Mouse (Mus musculus) adrenal gland, adult 10 weeks (tissue): ENCODE data around the gene Gm4303. TPM values are rescaled to one million over a fixed set of nuclear protein-coding genes. Genes with fewer than 3 reads are reported as not detected.

Experiments
- polyA plus RNA-seq: library from polyadenylated mRNA; stranded (reverse); fragments of 350-450 nt; fragmentation: Illumina TruSeq; extraction: RNeasy Lipid Tissue Mini Kit (QIAGEN cat#74804); gene quantifications from one replicate; pipeline ENCODE4 v1.2.3, GENCODE M21; 2014; ENCODE audit warnings: low read depth, low replicate concordance

The Gm4303 gene
- polyA plus RNA-seq: not detected

DNA sequence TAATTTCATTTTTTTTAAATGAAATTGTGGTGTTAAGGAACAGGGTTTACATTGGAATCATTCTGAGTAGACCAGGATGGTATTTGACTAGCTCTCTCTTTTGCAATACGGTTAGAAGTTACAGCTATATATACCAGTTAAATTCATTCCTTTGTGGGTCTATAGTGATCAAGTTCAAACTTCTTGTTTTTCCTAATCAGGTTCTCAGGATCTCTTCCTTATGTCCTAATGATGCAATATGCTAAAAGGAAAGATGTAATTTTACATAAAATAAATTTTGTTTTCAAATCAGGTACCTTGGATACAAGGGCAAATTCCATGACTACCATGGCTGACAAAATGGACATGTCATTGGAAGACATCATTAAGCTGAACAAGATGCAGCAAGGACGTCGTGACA, at the start of gene Gm4303:
TSS of gene Gm4303 (plus strand) at position 301 of the 400 bp plus-strand sequence.

DNA sequence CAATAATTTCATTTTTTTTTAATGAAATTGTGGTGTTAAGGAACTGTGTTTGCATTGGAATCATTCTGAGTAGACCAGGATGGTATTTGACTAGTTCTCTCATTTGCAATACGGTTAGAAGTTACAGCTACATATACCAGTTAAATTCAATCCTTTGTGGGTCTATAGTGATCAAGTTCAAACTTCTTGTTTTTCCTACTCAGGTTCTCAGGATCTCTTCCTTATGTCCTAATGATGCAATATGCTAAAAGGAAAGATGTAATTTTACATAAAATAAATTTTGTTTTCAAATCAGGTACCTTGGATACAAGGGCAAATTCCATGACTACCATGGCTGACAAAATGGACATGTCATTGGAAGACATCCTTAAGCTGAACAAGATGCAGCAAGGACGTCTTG, 10.4 kb upstream of the Gm4303 start, which contains the start of gene Gm4301:
TSS of gene Gm4301 (plus strand) at position 301 of the 400 bp plus-strand sequence.

DNA sequence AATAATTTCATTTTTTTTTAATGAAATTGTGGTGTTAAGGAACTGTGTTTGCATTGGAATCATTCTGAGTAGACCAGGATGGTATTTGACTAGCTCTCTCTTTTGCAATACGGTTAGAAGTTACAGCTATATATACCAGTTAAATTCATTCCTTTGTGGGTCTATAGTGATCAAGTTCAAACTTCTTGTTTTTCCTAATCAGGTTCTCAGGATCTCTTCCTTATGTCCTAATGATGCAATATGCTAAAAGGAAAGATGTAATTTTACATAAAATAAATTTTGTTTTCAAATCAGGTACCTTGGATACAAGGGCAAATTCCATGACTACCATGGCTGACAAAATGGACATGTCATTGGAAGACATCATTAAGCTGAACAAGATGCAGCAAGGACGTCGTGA, 5.2 kb upstream of the Gm4303 start, which contains the start of gene Gm4302:
TSS of gene Gm4302 (plus strand) at position 301 of the 400 bp plus-strand sequence.

DNA sequence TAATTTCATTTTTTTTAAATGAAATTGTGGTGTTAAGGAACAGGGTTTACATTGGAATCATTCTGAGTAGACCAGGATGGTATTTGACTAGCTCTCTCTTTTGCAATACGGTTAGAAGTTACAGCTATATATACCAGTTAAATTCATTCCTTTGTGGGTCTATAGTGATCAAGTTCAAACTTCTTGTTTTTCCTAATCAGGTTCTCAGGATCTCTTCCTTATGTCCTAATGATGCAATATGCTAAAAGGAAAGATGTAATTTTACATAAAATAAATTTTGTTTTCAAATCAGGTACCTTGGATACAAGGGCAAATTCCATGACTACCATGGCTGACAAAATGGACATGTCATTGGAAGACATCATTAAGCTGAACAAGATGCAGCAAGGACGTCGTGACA, 5.0 kb downstream of the Gm4303 start, which contains the start of gene Gm4305:
TSS of gene Gm4305 (plus strand) at position 301 of the 400 bp plus-strand sequence.

DNA sequence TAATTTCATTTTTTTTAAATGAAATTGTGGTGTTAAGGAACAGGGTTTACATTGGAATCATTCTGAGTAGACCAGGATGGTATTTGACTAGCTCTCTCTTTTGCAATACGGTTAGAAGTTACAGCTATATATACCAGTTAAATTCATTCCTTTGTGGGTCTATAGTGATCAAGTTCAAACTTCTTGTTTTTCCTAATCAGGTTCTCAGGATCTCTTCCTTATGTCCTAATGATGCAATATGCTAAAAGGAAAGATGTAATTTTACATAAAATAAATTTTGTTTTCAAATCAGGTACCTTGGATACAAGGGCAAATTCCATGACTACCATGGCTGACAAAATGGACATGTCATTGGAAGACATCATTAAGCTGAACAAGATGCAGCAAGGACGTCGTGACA, 15.3 kb downstream of the Gm4303 start, which contains the start of gene Gm4307:
TSS of gene Gm4307 (plus strand) at position 301 of the 400 bp plus-strand sequence.

DNA sequence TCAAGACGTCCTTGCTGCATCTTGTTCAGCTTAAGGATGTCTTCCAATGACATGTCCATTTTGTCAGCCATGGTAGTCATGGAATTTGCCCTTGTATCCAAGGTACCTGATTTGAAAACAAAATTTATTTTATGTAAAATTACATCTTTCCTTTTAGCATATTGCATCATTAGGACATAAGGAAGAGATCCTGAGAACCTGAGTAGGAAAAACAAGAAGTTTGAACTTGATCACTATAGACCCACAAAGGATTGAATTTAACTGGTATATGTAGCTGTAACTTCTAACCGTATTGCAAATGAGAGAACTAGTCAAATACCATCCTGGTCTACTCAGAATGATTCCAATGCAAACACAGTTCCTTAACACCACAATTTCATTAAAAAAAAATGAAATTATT, 36.7 kb downstream of the Gm4303 start, which contains the start of gene Gm4312:
TSS of gene Gm4312 (minus strand) at position 101 of the 400 bp plus-strand sequence.

Other genes with a start within 250 kb of the Gm4303 start
- gene Gm4301, start 10.3 kb upstream of the Gm4303 start, polyA plus RNA-seq: not detected
- gene Gm4302, start 5.1 kb upstream of the Gm4303 start, polyA plus RNA-seq: not detected
- gene Gm4305, start 5.1 kb downstream of the Gm4303 start, polyA plus RNA-seq: not detected
- not detected for gene Gm4307, start 15.4 kb downstream of the Gm4303 start, polyA plus RNA-seq
- not detected for gene Gm4312, start 36.6 kb downstream of the Gm4303 start, polyA plus RNA-seq
- 92.2 TPM for gene Tmtc3, start 141.4 kb downstream of the Gm4303 start, polyA plus RNA-seq
- 39.0 TPM for gene Cep290, start 141.6 kb downstream of the Gm4303 start, polyA plus RNA-seq
- 31.4 TPM for gene 4930430F08Rik, start 244.5 kb downstream of the Gm4303 start, polyA plus RNA-seq
- not detected for gene 1700017N19Rik, start 244.5 kb downstream of the Gm4303 start, polyA plus RNA-seq